Mouse (Mus musculus) midbrain, embryonic 11.5 days (tissue): ENCODE data around the gene Apol7c. TPM values are rescaled to one million over a fixed set of nuclear protein-coding genes. Genes with fewer than 3 reads are reported as not detected.
"Not testable (repeated sequence)": the region's sequence is repeated elsewhere in the genome, so short reads cannot be mapped to it uniquely, and the experiment has no call there.

Source experiments
- ATAC-seq: fragments of 200-750 bp; cut with Nextera tagmentation; 2 replicates; pipeline ENCODE4 v1.8.0; 2017; ENCODE audit warnings: moderate TSS enrichment, moderate library complexity; ENCODE audit not compliant: low FRiP score
- DNase-seq: peaks from one replicate; pipeline ENCODE4 v3.0.0; 2015; ENCODE audit warnings: low spot score; ENCODE audit errors: missing footprints
- H3K27ac ChIP-seq: fragments of 300-500 bp; sonication (generic); 2 replicates; pipeline ENCODE4 v1.5.1; 2014; ENCODE audit warnings: low read depth, low read length
- H3K27me3 ChIP-seq: fragments of 300-500 bp; sonication (generic); 2 replicates; pipeline ENCODE4 v1.6.1; 2014; ENCODE audit warnings: mild to moderate bottlenecking, low read length, moderate library complexity, mixed read lengths; ENCODE audit not compliant: control insufficient read depth, insufficient read depth
- H3K36me3 ChIP-seq: fragments of 300-500 bp; sonication (generic); 2 replicates; pipeline ENCODE4 v1.6.1; 2014; ENCODE audit warnings: mild to moderate bottlenecking, low read length, moderate library complexity, mixed read lengths; ENCODE audit not compliant: control insufficient read depth, insufficient read depth
- H3K4me1 ChIP-seq: fragments of 300-500 bp; sonication (generic); 2 replicates; pipeline ENCODE4 v1.6.1; 2014; ENCODE audit warnings: low read length; ENCODE audit not compliant: control insufficient read depth, insufficient read depth
- H3K4me2 ChIP-seq: fragments of 300-500 bp; sonication (generic); 2 replicates; pipeline ENCODE4 v1.6.1; 2014; ENCODE audit warnings: mild to moderate bottlenecking, moderate library complexity
- H3K4me3 ChIP-seq: fragments of 300-500 bp; sonication (generic); 2 replicates; pipeline ENCODE4 v1.5.1; 2014; ENCODE audit warnings: low read depth, low read length
- H3K9ac ChIP-seq: fragments of 300-500 bp; sonication (generic); 2 replicates; pipeline ENCODE4 v1.6.1; 2014; ENCODE audit warnings: low read length
- H3K9me3 ChIP-seq: fragments of 300-500 bp; sonication (generic); 2 replicates; pipeline ENCODE4 v1.6.1; 2016; ENCODE audit warnings: low read length; ENCODE audit not compliant: control insufficient read depth
- WGBS: fragments of 180-500 bp; shearing (Covaris S2); extraction: QIAGEN DNeasy Blood & Tissue Kit; methylation state at CpG from one replicate; pipeline ENCODE4 v1.1.7; 2014; 5-methylcytosine and 5-hydroxymethylcytosine counted together
- polyA plus RNA-seq: library from polyadenylated mRNA; unstranded; fragments of >200 nt; fragmentation: Nextera tagmentation; extraction: Ambion mirVana; gene quantifications from 2 replicates; pipeline ENCODE4 v1.2.1, GENCODE M21; 2014

The Apol7c gene
- polyA plus RNA-seq: not detected in 2 replicates

GRCm38 (mm10) chr15:77533216-77533615, at the start of gene Apol7c:
Gene Apol7c (minus strand): TSS chr15:77533316.
- Histone ChIP-seq H3K36me3 (no peaks in the 10 kb centered on the region), H3K4me2 (no peak within 1 kb of the TSS), H3K9ac (no peak within 1 kb of the TSS), H3K27me3 (no peaks in the 10 kb centered on the region), H3K4me3 (no peak within 1 kb of the TSS), H3K4me1 (no peaks in the 10 kb centered on the region), H3K9me3 (no peaks in the 10 kb centered on the region), H3K27ac (no peak within 1 kb of the TSS)
- DNase-seq (no peak), ATAC-seq (no peak)

DNA sequence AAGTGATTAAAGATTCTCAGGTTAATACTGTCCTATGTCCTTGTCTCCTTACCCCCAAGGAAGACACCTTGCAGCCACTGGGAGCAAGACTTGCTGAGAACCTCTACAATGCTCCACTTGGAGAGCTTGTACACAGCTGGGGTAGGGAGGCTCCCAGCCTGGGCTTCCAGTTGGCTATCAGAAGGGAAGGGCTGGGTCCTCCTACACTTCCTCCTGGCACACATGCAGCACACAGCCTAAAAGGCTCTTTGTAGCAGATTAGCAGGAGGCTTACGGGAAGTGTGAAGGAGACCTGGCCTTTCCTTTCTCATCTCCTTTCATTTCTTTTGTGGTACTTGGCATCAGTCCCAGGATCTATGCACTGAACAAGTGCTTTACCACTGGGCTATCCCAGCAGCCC, 48.6 kb upstream of the Apol7c start:
- Histone ChIP-seq H3K4me2 (no peak overlapping the region), H3K9ac (no peak overlapping the region), H3K27me3 (no peaks in the 10 kb centered on the region), H3K9me3 (0 out of 2 replicates have a peak, but pooled peaks cover 3% of the 10 kb centered on the region), H3K4me3 (no peak overlapping the region), H3K4me1 (no peaks in the 10 kb centered on the region), H3K36me3 (no peaks in the 10 kb centered on the region), H3K27ac (no peak overlapping the region)
- DNase-seq (no peak), ATAC-seq (no peak)
- WGBS: 61% methylated on average over 1 of the region's 1 CpGs

DNA sequence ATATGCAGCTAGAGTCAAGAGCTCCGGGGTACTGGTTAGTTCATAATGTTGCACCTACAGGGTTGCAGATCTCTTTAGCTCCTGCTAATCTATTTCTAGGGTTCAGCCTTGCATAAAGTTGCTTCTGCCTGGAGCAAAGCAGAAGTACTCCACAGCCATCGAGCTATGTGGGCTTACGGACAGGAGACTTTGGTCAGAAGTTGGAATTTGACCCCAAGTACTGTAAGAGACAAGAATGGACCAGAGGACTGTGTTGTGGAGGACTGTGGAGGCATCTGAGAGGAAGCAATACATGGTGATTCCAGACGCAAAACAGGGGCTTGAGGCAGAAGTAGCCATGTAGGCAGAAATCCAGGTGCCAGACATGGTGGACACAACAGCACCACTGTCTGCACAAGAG, 46.2 kb upstream of the Apol7c start:
- H3K4me1 ChIP-seq: no peaks in the 10 kb centered on the region
- DNase-seq (no peak), ATAC-seq (no peak)
- no peaks in the 10 kb centered on the region for H3K27me3 ChIP-seq
- no peaks in the 10 kb centered on the region for H3K36me3 ChIP-seq
- 91% methylated on average over 4 of the region's 4 CpGs for WGBS
- H3K9me3 ChIP-seq: 0 out of 2 replicates have a peak, but pooled peaks cover 3% of the 10 kb centered on the region
- H3K4me2 ChIP-seq: no peak overlapping the region
- no peak overlapping the region for H3K4me3 ChIP-seq
- no peak overlapping the region for H3K9ac ChIP-seq
- no peak overlapping the region for H3K27ac ChIP-seq

DNA sequence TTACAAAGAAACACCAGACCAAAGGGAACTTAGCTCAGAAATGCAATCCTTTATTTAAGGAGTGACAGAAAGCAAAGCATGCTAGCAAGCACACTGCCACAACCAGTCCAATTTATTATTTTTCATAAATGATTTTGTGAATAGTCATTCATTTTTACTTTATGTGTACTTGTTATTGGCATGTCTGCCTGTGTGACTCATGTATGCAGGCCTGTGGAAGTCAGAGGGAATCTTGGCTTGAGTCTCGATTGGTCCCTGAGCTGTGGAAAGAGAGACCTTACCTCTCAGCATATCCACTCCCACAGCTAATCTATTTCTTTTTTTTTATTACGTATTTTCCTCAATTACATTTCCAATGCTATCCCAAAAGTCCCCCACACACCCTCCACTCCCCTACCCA, 45.7 kb upstream of the Apol7c start:
- H3K4me1 ChIP-seq: no peaks in the 10 kb centered on the region
- no peak overlapping the region for H3K4me2 ChIP-seq
- 86% methylated on average over 2 of the region's 2 CpGs for WGBS
- ATAC-seq: no peak
- DNase-seq: no peak
- no peak overlapping the region for H3K27ac ChIP-seq
- H3K36me3 ChIP-seq: no peaks in the 10 kb centered on the region
- no peaks in the 10 kb centered on the region for H3K27me3 ChIP-seq
- H3K9ac ChIP-seq: no peak overlapping the region
- no peak overlapping the region for H3K4me3 ChIP-seq
- 0 out of 2 replicates have a peak, but pooled peaks cover 2% of the 10 kb centered on the region for H3K9me3 ChIP-seq

DNA sequence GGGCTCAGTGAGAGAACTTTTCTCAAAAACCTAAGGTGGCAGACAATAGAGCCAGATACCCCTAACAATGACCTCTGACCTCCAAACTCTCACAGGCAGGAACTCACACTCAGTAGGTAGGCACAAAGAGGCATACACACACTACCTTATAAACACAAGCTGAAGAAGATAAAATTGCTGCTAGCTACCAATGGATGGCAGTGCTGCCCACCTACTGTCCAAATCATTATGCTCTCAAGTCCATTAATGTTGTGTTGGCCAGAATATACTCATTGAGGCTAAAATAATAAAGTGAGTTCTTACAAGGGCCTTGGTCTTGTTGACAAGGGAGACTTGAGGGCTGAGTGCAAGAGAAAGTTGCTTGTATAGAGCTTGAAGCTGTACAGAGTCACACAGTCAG, 30.1 kb upstream of the Apol7c start:
- H3K27ac ChIP-seq: no peak overlapping the region
- H3K27me3 ChIP-seq: no peaks in the 10 kb centered on the region
- ATAC-seq (no peak), DNase-seq (no peak)
- H3K4me2 ChIP-seq: no peak overlapping the region
- no peaks in the 10 kb centered on the region for H3K36me3 ChIP-seq
- H3K4me1 ChIP-seq: no peaks in the 10 kb centered on the region
- no peak overlapping the region for H3K4me3 ChIP-seq
- H3K9ac ChIP-seq: no peak overlapping the region
- H3K9me3 ChIP-seq: no peaks in the 10 kb centered on the region

DNA sequence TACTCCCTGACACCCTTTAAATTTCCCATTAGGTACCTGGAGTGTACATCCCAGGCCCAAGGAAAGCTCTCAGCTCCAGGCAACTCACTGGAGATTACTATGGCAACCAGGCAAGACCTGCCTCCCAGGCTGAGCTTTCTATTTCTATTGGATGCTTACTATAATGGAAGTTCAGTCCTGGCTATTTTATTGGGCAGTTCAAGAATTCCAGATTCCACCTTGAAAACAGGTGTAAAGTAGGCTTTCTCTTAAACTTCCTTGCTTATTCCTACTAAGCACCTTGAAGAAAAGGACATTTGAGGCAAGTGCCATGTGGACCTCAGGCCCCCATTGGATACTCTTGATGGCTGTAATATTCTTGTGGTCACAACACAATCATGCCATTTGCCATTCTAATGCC, 28.7 kb upstream of the Apol7c start, which contains the start of gene 1700025B11Rik:
TSS of gene 1700025B11Rik (minus strand) at position 101 of the 400 bp plus-strand sequence.
- Histone ChIP-seq H3K4me3 (no peak within 1 kb of the TSS), H3K27ac (no peak within 1 kb of the TSS), H3K9me3 (no peaks in the 10 kb centered on the region), H3K4me2 (no peak within 1 kb of the TSS), H3K27me3 (no peaks in the 10 kb centered on the region), H3K4me1 (no peaks in the 10 kb centered on the region), H3K9ac (no peak within 1 kb of the TSS), H3K36me3 (no peaks in the 10 kb centered on the region)
- DNase-seq (no peak), ATAC-seq (no peak)

GRCm38 (mm10) chr15:77539221-77539620, 6.1 kb upstream of the Apol7c start:
- WGBS: 47% methylated on average over 1 of the region's 1 CpGs
- not testable (repeated sequence) for H3K9ac ChIP-seq, H3K27me3 ChIP-seq, H3K4me1 ChIP-seq, H3K4me3 ChIP-seq, H3K27ac ChIP-seq, H3K4me2 ChIP-seq, ATAC-seq, H3K36me3 ChIP-seq, DNase-seq, H3K9me3 ChIP-seq

GRCm38 (mm10) chr15:77523186-77523843, 9.8 kb downstream of the Apol7c start:
- not testable (repeated sequence) for H3K27ac ChIP-seq, H3K4me3 ChIP-seq, H3K9ac ChIP-seq, H3K4me1 ChIP-seq, H3K36me3 ChIP-seq, H3K4me2 ChIP-seq, ATAC-seq, H3K27me3 ChIP-seq, H3K9me3 ChIP-seq
- WGBS: 14% methylated on average over 6 of the region's 6 CpGs
- DNase-seq: peak; percentile 93

GRCm38 (mm10) chr15:77520596-77520995, 12.5 kb downstream of the Apol7c start:
- 76% methylated on average over 4 of the region's 4 CpGs for WGBS
- not testable (repeated sequence) for H3K4me2 ChIP-seq, H3K27ac ChIP-seq, H3K9ac ChIP-seq, H3K27me3 ChIP-seq, H3K9me3 ChIP-seq, DNase-seq, ATAC-seq, H3K4me3 ChIP-seq, H3K4me1 ChIP-seq, H3K36me3 ChIP-seq
